Mouse (Mus musculus) erythroid progenitor cell, adult 5-6 weeks (primary cell): Measurements from ENCODE around the gene Rpl41. TPM values are rescaled to one million over a fixed set of nuclear protein-coding genes. Genes with fewer than 3 reads are reported as not detected.
A peak's percentile ranks its signal among the peaks of the same experiment; 100 is the strongest.
"Not testable (repeated sequence)": the region's sequence is repeated elsewhere in the genome, so short reads cannot be mapped to it uniquely, and the experiment has no call there.

ENCODE experiments used
- ATAC-seq: replicated peaks from 2 replicates; pipeline ENCODE4 v1.8.0; 2016; ENCODE audit warnings: moderate number of reproducible peaks, mild to moderate bottlenecking, moderate TSS enrichment, inconsistent platforms; ENCODE audit not compliant: poor library complexity, low FRiP score, severe bottlenecking
- total RNA-seq, 2 experiments: library from RNA; stranded (forward) in 1 of 2; stranded (reverse) in 1 of 2; fragments of 150-400 nt in 1 of 2; fragments of 186-747, 209-891 nt in 1 of 2; gene quantifications; 2 replicates each; pipeline versions ENCODE4 v1.2.3 to v1.2.4; 2015 to 2017; ENCODE audit warnings: low replicate concordance in 2 of 2

The Rpl41 gene
- total RNA-seq, 2 experiments from 2014 or later = 704 to 1,611 TPM

DNA sequence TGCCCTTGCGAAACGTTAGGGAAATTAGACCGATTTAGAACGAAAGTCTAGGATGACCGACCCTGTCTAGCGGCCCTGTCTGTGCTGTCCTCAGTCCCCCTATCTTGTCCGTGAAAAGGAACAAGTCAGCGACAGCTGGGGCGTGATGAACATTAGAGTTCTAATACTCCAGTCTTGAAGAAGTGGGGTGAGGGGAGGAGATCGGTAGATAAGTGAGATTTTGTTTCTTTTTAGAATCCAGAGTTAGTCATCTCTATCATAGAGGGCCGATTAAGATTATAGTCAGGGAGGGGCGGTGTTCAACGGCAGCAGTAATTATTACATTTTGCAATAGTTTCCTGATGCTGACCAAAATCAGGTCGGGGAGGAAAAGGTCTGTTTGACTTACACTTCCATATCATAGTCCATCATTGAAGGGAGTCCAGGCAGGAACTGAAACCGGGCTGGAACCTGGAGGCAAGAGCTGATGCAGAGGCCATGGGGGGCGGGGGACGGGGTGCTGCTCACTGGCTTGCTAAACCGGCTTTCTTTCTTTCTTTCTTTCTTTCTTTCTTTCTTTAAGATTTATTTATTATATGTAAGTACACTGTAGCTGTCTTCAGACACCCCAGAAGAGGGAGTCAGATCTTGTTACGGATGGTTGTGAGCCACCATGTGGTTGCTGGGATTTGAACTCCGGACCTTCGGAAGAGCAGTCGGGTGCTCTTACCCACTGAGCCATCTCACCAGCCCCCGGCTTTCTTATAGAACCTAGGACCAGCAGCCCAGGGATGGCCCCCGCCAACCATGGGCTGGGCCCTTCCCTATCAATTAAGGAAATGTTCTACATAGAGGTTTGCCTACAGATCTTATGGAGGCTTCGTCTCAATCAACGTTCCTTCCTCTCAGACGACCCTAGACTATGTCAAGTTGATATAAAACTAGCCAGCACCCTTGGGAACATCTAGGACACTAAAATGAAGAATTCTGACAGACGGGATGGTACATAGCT is 22.4 kb downstream of the Rpl41 start:
- peak; percentile 26 for ATAC-seq

DNA sequence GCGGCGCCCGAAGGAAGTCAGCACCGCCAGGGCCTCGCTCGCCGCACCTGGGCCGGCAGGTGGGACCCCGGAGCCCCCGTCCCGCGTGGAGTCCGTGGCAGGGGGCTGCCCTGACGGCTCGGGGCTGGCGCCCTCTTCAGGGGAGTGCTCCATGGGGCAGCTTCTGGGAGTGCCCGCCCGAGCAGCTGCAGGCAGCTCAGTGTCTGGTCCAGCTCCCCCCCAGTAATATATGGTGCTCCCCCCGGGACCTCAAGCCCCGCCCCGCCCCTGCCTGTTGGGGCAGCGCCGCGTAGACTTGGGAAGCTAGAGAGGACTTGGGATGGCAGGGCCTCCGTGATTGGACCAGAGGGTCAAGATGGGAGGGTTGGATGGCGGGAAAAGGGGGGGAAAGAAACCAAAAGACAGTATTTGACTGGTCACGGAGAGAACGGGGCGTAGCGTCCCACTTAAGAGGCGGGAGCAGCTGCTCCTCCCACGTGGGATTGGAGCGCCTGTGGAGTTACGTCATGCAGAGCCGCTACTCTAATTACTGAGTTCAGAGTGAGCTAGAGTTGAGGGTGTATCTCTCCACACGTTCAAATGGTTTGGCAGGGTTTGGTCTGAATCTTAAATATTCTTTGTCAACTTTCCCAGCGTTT is 23.3 kb downstream of the Rpl41 start, which contains the start of gene Esyt1:
TSS of gene Esyt1 (minus strand) at position 201 of the 638 bp plus-strand sequence.
- ATAC-seq = peak; percentile 90

DNA sequence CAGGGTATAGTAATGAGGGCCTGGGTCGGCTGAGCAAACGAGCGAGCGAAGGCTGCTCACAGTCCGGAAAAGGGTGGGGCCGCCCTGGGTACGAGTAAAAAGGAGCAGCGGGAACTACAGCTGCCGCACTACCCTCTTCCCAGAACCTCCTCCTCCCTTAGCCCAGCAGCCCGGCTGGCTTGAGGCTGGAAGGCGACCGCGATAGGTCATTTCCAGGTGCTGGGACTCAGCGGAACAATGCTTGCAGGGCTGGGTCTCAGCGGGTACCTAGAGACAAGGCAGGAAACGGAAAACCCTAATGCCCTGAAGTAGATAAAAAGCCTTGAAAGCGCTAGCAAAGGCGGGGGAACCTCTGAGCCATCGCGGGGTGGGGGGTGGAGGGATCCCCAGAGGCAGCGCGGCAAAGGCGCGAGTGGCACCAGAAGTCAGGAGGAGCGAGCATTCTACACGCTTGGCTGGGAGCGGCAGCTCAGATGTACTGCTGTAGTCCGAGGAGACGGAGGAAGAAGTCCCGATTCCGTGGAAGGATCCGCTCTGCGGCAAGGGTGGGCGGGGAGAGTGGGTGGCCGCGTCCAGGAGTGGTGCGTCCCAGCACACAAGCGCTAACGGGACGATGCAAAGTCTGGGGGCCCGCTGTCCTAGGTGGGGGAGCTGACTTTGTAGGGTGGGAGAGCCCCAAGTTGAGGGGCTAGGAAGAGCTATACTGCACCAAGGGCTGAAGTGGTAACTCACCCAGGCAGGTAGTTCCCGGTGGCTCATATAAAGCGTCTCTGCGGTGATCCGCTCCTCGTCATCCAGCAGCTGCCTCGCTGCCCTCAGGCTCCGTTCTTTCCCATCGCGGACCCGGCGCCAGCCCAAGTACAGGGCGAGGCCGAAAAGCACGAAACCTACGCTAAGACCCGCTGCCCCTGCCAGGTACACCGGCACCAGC is 24.1 kb downstream of the Rpl41 start:
- ATAC-seq = peak; percentile 45

DNA sequence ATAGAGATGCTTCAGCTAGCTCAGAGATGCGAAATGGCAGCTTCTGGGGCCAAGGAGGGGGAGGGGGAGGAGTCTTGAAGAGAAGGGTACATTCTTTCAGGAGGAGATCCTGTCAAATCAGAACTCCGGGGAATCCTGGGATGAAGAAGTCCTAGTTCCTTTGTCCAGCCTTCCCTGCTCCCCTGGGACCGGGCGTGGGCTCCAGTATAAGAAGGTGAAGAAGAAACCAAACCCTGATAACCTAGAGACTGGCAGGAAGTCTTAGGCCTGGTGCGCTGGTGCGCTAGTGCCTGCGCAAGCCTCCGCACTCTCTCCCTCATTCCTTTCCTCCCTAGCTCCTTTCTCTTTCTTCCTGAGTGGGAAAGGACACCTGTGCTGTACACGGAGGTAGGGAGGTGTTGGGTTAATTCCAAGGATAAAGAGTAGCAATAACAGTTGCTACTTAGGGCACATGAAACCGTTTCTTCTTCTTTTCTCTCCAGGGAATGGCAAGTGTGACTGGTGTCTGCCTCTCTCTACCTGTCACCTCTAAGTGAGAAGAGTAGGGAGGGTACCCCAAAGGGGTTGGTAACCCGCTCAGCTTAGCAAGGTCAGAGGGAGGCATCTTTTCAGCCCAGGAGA is 24.9 kb downstream of the Rpl41 start:
- 0 out of 2 replicates have a peak, but pooled peaks have one; percentile 0 for ATAC-seq

DNA sequence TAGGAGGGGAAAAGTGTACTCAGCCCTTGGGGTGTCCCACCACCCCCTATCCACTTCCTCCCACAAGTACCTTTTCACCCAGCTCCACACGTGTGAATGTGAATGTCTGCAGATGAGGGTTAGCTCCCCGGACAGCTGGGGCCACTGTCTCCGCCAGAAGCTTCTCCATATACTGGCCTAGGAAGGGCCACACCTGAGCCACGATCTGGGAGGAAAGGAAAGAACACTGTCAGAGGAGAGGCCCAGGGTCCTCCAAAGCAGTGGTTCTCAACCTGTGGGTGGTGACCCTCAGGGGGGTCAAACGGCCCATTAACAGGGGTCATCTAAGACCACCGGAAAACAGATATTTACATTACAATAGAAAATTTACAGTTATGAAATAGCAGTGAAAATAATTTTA is 26.8 kb downstream of the Rpl41 start:
- no peak for ATAC-seq

DNA sequence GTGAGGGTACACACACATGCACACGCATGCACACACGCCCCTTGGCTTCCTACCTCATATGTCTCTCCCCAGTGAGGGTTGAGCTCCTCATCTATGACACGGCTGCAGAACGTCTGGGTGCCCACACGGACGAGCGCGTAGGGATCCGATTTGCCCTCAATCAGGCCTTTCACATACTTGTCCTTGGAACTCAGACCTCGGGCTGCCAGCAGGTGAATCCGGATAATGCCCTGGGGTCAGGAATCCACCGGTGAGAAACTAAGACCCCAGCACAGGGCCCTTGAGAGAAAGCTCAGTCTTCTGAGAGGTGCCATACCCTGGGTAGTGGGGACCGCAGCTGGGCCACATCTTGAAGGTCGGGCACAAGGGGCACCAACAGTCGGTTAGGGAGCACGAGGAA is 28.5 kb downstream of the Rpl41 start:
- ATAC-seq = no peak

DNA sequence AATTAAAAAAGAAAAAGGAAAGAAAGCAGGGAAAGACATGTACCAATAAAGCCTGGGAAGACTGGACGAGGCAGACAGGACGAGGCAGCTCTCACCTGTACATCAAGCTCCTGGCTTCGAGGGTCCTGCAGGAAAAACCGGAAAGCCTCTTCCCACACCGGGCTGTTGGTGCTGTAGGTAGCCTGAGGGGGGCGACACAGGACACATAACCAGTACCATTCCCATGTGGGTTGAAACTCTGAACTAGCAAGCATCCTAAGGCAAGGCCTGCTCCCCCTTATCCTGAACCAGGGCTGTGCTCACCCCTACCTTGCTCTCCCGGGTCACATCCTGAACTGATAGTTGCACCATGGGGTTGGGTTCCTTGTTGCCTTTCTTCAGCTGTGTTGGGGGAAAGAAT is 30.3 kb downstream of the Rpl41 start:
- 0 out of 2 replicates have a peak, but pooled peaks have one; percentile 26 for ATAC-seq

DNA sequence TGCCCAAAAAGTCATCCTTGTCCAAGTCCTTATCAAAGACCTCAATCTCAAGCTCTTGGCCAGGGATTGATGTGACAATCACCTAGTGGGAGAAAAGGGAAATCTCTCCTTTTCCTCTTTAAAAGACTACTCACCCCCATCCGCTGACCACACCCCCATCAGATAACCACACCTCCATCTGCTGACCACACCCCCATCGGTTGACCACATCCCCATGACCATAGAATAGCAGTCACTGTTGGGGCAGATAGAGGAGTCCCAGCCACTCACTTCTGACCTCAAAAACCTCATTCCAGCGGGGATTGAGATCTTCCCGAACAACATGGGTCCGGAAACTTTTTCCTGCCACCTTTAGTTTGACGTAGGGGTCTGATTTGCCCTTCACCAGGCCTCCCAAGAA is 32.4 kb downstream of the Rpl41 start:
- ATAC-seq = no peak

DNA sequence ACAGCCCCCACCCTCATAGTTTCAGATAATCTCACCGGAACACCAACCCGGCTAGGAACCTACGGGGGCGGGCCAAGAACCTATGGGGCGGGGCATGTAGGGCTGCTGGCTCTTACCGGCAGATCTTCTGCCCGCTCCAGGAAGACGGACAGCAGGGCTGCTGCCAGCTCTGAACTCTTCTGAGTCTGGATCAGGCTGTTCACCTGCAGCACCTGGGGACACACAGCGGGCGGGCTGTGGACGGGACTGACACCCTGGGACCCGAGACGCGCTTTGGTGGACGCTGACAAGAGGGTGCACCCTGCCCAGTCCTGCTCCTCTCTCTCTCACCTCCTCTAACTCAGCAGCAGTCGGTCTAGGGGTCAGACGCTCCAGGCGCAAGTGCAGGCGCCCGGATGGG is 33.1 kb downstream of the Rpl41 start:
- no peak for ATAC-seq

DNA sequence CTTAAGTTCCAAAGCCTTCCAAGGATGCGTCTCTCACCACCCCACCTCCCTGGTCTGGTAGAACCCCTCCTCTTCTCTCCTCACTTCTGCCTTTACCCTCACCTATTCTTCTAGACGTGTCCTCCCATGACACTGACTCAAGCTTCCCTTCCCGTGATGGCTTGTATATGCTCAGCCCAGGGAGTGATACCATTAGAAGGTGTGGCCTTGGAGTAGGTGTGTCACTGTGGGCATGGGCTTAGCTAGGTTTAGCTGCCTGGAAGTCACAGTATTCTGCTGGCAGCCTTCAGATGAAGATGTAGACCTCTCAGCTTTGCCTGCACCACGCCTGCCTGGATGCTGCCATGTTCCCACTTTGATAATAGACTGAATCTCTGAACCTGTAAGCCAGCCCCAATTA is 34.1 kb downstream of the Rpl41 start:
- no peak for ATAC-seq

DNA sequence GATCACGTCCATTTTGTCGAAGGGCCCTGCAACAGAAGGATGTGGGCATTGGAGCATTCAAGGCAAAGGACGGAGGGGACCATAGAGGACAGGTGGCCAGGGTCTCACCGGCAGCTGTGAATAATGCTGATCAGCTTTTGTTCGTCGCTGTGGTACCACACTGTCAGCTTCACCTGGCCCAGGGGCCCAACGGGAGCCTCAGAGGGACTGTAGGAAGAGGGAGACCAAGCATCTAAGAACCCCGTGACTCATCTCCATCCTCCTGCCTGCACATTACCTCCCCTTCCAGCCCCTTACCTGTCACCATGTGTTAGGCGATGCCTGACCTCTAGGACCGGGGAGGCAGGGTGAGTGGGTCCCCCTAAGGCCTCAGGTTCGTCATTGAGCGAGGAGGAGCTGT is 37.3 kb downstream of the Rpl41 start:
- no peak for ATAC-seq

DNA sequence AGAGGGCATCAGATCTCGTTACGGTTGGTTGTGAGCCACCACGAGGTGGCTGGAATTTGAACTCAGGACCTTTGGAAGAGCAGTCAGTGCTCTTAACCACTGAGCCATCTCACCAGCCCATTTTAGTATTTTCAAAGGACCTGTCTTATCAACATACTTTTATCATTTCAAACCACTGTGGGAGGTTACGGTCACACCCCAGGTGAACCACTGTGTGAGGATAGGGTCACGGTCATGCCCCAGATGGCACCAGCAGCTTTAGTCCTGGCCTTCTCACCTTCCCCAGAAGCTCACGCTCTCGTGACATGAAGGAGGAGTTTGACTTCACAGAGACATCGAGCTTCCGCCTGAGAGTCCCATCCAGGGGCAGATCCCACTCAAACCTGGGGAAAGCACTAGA is 37.9 kb downstream of the Rpl41 start:
- 0 out of 2 replicates have a peak, but pooled peaks have one; percentile 28 for ATAC-seq

DNA sequence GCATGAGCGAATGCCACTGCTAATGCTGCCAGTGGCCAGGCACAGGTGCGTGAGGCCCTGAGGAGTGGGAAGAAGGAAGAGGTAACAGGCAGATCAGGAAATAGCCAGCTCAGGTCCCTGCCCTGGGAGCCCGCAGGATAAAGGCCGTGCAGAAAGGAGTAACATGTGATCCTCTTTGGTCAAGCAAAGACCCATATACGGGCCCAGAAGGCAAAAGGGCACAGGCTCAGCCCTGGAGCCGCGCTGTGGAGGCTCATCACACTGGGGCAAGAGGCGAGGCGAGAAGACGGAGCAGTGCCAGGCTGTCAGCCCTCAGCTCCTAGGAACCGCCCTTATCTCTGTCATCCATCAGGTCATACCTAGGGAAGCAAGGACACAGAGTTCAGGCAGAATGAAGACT is 38.8 kb downstream of the Rpl41 start:
- ATAC-seq = no peak

DNA sequence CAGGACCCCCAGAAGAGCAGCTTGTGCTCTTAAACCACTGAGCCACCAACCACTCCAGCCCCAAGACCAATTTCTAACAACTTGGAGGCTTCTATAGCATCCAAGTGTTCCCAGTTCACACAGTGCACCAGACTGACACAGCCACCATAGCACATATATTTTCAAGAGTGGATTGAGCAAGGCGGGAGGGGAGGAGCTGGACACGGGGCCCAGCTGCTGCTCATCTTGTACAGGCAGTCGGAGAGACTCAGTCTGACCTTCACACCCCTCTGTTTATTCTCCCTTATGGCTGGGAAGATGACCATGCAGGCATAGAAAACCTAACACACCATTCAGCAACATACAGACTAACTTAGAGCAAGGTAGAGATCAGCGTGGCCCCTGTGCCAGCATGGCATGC is 39.3 kb downstream of the Rpl41 start:
- no peak for ATAC-seq

DNA sequence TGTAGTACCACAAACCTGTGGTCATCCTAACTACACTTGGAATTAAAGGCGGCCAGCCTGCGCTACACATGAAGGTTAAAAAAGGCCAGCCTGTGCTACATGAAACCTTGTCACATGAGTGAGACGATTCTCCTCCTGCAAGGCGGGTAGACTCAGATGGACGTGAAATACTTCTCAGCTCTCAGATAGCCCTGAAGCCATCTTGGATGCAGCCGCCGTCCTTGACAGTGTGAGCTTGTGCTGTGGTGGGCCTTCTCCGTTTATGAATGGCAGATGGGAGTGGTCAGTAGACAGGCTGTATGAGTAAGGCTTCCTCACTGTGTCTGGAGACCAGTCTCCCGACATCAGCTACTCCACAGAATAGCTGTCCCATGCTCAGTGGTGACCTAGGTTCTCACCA is 39.9 kb downstream of the Rpl41 start:
- ATAC-seq = no peak

DNA sequence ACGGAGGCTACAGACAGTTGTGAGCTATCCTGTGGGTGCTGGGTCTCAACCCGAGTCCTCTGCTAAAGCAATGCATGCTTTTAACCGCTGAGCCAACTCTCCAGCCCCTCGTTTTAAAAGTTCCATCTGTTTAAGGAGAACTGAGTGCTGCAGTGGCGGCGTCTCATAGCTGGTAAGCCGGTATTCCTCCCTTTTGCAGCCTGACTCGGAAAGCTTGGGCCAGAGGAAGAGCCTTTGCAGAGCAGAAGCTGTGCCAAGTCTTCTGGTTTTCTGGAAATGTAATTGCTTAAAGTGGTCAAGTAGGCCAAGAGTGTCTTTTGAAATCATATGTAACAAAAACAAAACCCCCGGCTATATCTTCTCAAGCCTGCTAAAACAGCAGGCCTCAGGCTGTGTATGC is 40.8 kb downstream of the Rpl41 start:
- ATAC-seq = no peak

DNA sequence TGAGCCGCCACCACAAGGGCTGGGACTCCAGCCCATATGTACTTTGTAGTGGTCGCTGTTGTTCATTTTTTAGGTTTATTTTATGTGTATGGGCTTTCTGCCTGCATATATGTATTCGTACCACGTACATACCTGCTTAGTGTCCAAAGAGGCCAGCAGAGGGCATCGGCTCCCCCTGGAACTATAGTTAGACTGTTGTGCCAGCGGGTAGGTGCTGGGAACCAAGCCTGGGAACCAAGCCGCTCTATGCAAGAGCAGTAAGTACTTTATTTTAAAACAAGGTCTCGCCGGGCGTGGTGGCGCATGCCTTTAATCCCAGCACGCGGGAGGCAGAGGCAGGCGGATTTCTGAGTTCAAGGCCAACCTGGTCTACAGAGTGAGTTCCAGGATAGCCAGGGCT is 43.1 kb downstream of the Rpl41 start:
- no peak for ATAC-seq

DNA sequence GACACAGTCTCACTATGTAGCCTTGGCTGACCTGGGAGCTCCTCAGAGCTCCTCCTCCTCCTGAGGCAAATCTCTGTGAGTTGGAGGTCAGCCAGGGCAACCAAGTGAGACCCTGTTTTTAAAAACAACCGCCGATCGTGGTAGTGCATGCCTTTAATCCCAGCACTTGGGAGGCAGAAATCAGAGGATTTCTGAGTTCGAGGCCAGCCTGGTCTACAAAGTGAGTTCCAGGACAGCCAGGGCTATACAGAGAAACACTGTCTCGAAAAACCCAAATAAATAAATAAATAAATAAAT is 43.8 kb downstream of the Rpl41 start:
- ATAC-seq = not testable (repeated sequence)

DNA sequence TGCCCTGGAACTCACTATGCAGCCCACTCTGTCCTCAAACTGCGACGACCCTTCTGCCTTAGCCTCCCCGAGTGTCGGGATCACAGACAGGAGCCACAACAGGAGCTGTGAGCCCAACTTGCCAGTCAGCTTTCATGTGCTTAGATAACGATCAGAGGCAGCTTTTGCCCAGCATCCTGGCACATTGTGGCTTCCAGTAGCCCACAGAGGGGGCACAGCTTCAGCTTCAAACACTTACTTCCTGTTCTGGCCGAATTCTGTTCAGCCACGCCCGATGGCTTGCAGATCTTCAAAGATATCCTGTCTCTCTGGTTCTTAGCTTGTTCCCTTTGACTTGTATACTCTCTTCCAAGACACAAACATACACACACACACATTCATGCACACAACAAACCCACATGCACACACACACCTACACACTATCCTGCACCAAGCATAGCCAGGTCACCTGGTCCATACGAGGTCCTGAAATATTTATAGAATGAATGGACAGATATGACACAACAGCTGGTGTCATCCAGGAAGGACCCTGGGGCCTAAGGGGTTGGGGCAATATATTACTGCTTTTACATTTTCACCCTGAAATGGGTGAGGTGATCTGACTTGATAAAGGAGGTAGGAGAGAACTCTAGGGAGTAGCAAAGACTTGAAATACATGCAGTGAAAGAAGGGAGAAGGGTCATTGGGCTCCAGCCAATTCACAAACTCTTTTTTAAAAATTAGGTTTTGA is 44.3 kb downstream of the Rpl41 start:
- peak; percentile 77 for ATAC-seq
